ENCODE assay signal across 26 mouse cellular contexts in genomic region chr6:143843933-143844700, GRCm38 (mm10).
DNase-seq lines count a peak whose midpoint lies in the region; ATAC-seq and TF ChIP-seq lines count a peak whose summit lies in the region.
"Had no signal": no experiment of that assay in that cellular context is flagged by ENCODE, and none has a peak within 500 bp of the region (broad histone marks: within the 10 kb centered on the region; RNA-seq: fewer than 3 reads in every experiment).

No protein-coding gene starts in this region.

- H3K36me3 ChIP-seq in liver, embryonic 12.5 days: no peaks in the 10 kb centered on the region
- H3K36me3 ChIP-seq in thymus, adult 2 months (ENCODE audit: control insufficient read depth, insufficient read depth, low read length): no peaks in the 10 kb centered on the region
- H3K36me3 ChIP-seq: G1E; heart, embryonic 15.5 days; hindbrain, embryonic 15.5 days had no signal

- H3K4me3 ChIP-seq in liver, embryonic 12.5 days: no peak overlapping the region
- H3K4me3 ChIP-seq in thymus, adult 2 months (ENCODE audit: control insufficient read depth, insufficient read depth, low read length): no peak overlapping the region
- H3K4me3 ChIP-seq: heart, embryonic 15.5 days; hindbrain, embryonic 15.5 days; layer of hippocampus, adult 2 months; limb, embryonic 13.5 days; myocyte; neural tube, embryonic 13.5 days had no signal

- TF ChIP-seq CTCF in thymus, adult 2 months (IDR thresholded peaks at IDR 0.05; ENCODE audit: borderline replicate concordance, control insufficient read depth, extremely low read depth, insufficient read depth, low read length, poor library complexity): no peak

- DNase-seq in 3134 (ENCODE audit: extremely low read depth, insufficient read length, low spot score): peak; percentile 85
- DNase-seq in kidney, postnatal 4 days: no peak
- DNase-seq in thymus, adult 2 months: no peak
- DNase-seq in cerebellum, adult 18-20 months: no peak
- DNase-seq: adrenal gland, postnatal 10 days; B cell, adult 2 months; cerebellum, adult 8-10 months; cerebellum, postnatal 36 days; gastrocnemius, postnatal 25 days; kidney, adult 8-10 months; kidney, postnatal 10 days; lung, embryonic 14.5 days; thymus, postnatal 36 days had no signal

- no peak for TF ChIP-seq POLR2A in thymus, adult 2 months (IDR thresholded peaks at IDR 0.05; ENCODE audit: control insufficient read depth, extremely low read depth, insufficient read depth, low read length, poor library complexity)

- H3K9me3 ChIP-seq in liver, embryonic 12.5 days (replicated peaks): no peaks in the 10 kb centered on the region
- H3K9me3 ChIP-seq: heart, embryonic 15.5 days; hindbrain, embryonic 15.5 days; limb, embryonic 13.5 days; neural tube, embryonic 13.5 days had no signal

- peaks cover 43% of the 10 kb centered on the region for H3K4me1 ChIP-seq in liver, embryonic 12.5 days
- H3K4me1 ChIP-seq in thymus, adult 2 months (replicated peaks; ENCODE audit: control insufficient read depth, insufficient read depth, low read length): no peaks in the 10 kb centered on the region
- H3K4me1 ChIP-seq: heart, embryonic 15.5 days; hindbrain, embryonic 15.5 days had no signal

- peak overlapping the region; percentile 51 for H3K27ac ChIP-seq in liver, embryonic 12.5 days
- no peak overlapping the region for H3K27ac ChIP-seq in thymus, adult 2 months (ENCODE audit: control insufficient read depth, insufficient read depth, low read length)
- H3K27ac ChIP-seq: heart, embryonic 15.5 days; hindbrain, embryonic 15.5 days; layer of hippocampus, adult 2 months; limb, embryonic 13.5 days; neural tube, embryonic 13.5 days had no signal

- no peak overlapping the region for H3K9ac ChIP-seq in liver, embryonic 12.5 days
- H3K9ac ChIP-seq: forebrain, postnatal 0 days; heart, embryonic 15.5 days; hindbrain, embryonic 15.5 days; limb, embryonic 13.5 days; lung, embryonic 14.5 days; neural tube, embryonic 13.5 days had no signal

- H3K4me2 ChIP-seq in liver, embryonic 12.5 days: peak overlapping the region; percentile 36
- H3K4me2 ChIP-seq: heart, embryonic 15.5 days; hindbrain, embryonic 15.5 days; limb, embryonic 13.5 days; lung, embryonic 14.5 days; neural tube, embryonic 13.5 days had no signal

- ATAC-seq in common myeloid progenitor, adult 5-6 weeks (replicated peaks; ENCODE audit: low read depth, poor library complexity, severe bottlenecking): peak; percentile 63
- peak; percentile 87 for ATAC-seq in liver, embryonic 12.5 days
- peak; percentile 11; the same call in 1 of the 2 replicates for ATAC-seq in megakaryocyte, adult 5-6 weeks (ENCODE audit: poor library complexity, severe bottlenecking)
- ATAC-seq: midbrain, embryonic 16.5 days had no signal

- WGBS in liver, embryonic 12.5 days (ENCODE audit: insufficient replicate concordance): 56% methylated on average over 10 of the region's 10 CpGs
- 93% methylated on average over 10 of the region's 10 CpGs for WGBS in thymus, adult 2 months

- no peaks in the 10 kb centered on the region for H3K27me3 ChIP-seq in liver, embryonic 12.5 days (replicated peaks)
- no peaks in the 10 kb centered on the region for H3K27me3 ChIP-seq in thymus, adult 2 months (ENCODE audit: control insufficient read depth, insufficient read depth, low read length)
- H3K27me3 ChIP-seq: CH12.LX; heart, embryonic 15.5 days; hindbrain, embryonic 15.5 days; neural tube, embryonic 13.5 days had no signal

Comparison
In these comparisons a context has a peak if more than half of its experiments do, and no peak if none do; other contexts are left out.
1. ATAC-seq: peak in every context shown above with its lines; median percentile 87 in liver, embryonic 12.5 days; 63 in common myeloid progenitor, adult 5-6 weeks; 11 in megakaryocyte, adult 5-6 weeks.